Mouse (Mus musculus): ENCODE data around the gene Nudt14. TPM values are rescaled to one million over a fixed set of nuclear protein-coding genes. Genes with fewer than 3 reads are reported as not detected.

The Nudt14 gene
- 10 to 100 TPM in 3 of 4 experiments, 1 to 10 TPM in 1; 9.7 to 12.1 (median 11.1) TPM for total RNA-seq (2022)

DNA sequence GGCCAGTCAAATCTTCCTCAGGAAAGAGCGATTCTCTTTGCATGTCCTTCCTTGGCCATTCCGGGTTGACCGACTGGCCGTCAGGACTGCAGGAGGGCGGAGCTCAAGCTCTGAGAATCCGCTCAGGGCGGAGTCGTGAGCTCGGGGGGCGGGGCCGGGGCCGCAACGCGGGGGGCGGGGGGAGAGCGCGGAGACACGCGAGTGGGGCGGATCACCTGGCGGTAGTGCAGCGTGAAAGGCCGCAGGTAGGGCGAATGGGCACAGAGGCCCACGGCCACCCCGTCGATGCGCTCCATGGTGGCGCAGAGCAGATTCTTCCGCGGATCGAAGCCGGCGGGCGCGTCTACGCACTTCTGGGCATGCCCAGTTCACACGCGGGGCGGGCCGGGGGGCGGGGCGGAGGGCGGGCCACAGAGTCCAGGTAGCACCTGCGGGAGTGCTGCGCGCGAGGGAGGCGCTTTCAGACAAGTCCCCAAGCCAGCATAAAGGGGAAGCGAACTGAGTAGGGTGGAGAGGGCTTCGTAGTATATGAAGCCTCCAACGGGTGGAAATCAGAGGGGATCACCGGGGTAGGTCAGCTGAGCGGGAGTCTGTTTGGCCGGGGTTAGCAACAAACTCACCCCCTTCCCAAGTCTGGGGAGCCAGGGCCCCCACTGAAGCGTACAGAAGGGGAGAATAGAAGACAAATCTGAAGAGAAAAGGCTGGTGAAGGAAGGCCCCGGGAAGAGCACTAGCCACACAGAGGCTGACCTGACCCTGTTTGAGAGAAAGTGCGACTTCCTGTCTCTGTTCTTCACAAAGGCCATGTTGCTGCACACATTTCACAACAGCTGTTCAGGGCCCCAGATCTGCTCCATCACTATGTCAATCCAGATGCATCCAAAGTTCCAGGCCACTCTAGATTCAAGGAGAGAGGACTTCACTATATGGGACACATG is at the start of gene Nudt14:
Gene Nudt14 (minus strand): TSS at position 349 of the 938 bp plus-strand sequence.
- DNase-seq (ENCODE audit: low spot score in 2 of 2): peak in 1 of 2 experiments; percentile 54

DNA sequence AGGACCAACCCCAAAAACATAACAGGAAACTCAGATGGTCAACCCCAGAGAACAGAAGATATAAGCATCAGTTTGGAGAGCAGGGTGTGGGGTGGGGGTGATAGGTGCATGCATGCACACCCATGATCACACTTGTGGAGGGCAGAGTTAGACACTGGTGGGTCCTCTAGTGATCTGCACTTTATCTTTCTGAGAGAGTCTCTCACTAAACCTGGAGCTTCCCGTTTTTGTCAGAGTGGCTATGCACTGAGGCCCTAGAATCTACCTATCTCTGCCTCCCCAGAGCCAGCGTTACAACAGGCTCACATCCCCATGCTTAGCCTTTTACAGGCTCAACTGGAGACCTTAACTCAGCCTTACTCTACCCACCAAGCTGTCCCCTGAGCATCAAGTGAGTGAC is 49.5 kb upstream of the Nudt14 start:
- no peak for DNase-seq (ENCODE audit: low spot score in 2 of 2)

DNA sequence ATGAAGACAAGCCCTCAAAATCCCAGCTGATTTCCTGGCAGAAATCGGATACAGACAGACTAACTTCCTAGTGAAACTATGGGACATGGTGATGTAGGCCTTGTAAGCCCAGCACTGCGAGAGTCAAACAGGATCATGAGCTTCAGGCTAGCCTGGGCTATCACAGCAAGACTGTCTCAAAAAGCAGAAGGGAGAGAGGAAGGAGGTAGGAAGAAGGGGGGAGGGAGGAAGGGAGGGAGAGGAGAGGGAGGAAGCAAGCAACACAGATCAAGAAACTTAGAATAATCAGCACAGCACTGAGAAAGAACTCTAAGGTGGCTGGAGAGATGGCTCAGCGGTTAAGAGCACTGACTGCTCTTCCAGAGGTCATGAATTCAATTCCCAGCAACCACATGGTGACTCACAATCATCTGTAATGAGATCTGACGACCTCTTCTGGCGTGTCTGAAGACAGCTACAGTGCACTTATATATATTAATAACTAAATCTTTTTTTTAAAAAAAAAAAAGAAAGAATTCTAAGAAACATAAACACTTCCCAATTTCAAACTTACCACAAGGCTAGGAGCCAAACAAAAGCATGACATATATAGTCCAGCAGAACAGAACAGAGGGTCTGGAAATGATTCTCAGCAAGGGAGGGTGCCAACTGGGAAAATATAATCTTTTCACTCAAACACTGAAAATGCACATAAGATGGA is 48.9 kb upstream of the Nudt14 start:
- no peak for DNase-seq (ENCODE audit: low spot score in 2 of 2)

DNA sequence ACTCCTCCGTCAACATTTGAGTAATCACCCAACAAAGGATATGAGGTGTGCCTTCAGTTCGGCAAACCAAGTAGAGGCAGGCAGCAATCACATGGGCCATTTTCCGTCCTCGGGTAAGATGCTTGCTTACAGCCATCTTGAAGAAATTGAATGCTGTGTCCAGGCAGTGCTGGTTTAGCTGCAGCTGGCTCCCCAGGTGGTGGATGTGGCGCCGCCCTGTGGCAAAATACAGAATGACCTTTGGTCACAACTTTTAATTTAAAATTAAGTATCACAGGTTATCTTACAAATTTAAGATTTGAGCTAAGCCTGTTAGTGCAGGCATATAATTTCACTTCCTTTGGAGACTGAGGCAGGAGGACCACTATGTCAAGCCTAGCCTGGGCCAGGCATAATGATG is 46.0 kb upstream of the Nudt14 start:
- no peak for DNase-seq (ENCODE audit: low spot score in 2 of 2)

DNA sequence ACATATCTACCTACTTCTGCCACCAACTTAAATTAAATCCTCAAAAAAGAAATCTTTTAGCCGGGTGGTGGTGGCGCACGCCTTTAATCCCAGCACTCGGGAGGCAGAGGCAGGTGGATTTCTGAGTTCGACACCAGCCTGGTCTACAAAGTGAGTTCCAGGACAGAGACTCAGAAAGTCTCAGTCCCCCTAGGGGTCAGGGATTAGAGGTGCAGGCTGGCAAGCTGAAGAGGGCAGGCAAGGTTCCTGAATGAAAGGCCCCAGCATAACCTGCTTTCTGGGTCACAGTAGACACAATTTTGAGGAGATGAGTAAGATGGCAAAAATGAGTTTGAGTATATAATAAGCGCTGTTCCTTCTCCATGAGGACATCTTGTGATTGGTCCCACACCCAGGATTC is 43.4 kb upstream of the Nudt14 start:
- DNase-seq (ENCODE audit: low spot score in 2 of 2): no peak

DNA sequence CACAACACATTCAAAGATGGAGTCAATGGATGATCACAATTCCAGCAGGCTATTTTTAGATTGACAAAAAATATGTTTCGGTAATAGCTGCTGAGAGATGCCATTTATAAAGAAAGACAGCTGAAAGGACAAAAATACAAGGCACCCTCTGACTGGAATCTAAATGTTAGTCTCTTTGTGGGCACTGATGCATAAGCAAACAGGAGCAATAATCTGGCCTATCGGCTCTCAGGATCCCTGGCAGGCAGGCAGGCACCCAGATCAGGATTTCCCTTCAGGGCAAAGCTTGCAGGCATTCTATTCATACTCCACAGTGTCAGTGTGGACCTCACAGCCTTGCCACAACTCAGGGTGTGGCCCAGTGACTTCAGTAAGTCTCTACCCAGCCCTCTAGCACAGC is 40.1 kb upstream of the Nudt14 start:
- DNase-seq (ENCODE audit: low spot score in 2 of 2): no peak

DNA sequence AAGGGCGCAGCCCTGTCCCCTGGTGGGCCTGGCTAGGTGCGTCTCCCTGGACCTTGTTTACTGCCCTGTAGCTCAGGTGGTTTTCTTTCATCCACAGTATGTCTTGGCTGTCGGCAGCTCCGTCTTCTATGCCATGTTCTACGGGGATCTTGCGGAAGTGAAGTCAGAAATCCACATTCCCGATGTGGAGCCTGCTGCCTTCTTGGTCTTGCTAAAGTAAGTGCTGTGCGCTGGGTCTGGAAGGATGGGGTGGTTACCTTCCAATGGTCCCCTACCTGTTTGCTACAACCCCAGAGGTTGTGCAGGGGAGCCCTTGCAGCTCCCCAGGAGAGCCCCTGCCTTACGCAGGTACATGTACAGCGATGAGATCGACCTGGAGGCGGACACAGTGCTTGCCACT is 35.2 kb upstream of the Nudt14 start:
- peak in 1 of 2 experiments; percentile 48 for DNase-seq (ENCODE audit: low spot score in 2 of 2)

DNA sequence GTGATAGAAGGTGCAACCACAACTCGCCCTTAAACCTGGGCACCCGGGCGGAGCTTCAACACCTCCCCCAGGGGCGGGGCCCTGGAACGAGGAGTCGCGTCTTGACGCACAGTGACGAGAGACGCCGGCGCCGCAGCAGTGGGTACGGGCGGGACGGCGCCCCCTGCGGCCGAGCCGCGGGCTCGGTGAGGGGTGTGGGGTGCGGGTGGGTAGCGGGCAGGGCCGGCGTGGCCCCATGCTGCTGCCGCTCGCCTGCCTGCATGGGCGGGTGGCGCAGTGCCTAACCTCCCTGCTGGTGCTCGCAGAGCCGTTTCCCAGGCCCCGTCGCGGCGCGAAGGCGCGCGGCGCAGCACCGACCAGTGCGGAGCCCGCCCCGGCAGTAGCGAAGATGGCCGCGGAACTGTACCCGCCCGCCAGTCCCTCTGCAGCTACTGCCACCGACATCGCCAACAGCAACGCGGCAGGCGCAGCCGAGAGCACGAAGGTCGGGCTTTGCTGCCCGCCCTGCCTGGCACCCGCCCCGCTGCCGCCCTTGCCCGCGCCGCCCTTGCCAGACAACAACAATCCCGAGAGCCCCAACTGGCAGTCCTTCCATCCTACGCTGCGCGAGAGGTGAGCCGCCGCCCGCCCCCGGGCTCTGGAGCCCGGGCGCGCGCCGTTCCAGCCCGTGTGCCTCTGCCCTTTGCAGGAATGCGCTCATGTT is 34.6 kb upstream of the Nudt14 start, which contains the start of gene Btbd6:
Gene Btbd6 (plus strand): TSS at position 112 of the 703 bp plus-strand sequence.
- peak; percentile 84 to 85 for DNase-seq (ENCODE audit: low spot score in 2 of 2)

DNA sequence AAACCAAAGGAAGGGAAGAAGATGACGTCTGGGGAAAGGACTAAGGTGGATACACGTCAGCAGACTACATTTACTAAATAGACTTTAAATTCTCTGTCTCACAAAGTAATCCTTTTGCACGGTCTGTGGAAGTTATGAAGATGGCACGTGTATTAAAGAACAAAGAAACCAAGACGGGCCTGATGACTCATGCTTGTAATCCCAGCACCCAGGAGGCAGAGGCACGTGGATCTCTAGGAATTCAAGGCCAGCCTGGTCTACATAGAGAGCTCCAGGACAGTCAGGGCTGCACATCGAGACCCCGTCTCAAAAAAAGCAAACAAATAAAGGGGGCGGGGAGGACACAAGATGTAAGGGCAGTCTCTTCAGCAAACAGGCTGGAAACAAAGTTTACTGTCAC is 32.8 kb upstream of the Nudt14 start:
- no peak for DNase-seq (ENCODE audit: low spot score in 2 of 2)

DNA sequence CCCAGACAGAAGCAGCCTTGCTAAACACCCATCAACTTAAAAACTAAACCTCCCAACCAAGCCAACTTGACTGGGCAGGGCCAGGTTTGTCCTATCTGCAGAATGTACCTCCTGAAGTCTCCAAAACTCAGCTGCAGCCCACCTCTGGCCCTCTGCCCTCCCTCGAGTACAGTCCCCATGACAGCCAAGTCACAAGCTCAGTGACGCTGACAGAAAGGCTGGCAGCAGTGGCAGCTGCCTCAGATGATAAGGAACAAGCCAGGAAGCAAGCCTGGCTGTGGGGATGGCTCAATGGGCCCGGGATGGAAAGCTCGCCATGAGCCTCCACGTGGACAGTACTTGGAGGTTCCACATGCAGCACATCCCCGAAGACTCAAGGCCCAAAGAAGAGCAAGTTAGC is 27.7 kb upstream of the Nudt14 start:
- no peak for DNase-seq (ENCODE audit: low spot score in 2 of 2)

DNA sequence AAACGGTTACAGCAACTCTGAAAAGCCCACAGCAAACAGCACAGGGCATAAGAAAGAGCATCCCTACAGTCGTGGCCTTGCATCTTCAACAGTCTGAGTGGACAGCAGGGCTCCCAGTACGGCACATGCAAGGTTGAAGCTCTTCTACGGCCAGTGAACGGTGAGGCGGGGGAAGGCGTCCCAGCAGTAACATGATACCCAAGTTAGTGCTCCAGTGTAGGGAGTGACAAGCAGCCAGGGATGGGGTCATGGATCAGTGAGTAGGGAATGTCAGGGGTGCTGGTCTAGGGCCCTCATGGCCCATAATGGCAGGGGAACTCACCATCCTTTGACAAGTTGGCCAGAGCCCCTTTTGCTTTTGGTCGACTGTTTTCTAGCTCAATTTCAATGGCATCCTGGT is 27.0 kb upstream of the Nudt14 start:
- no peak for DNase-seq (ENCODE audit: low spot score in 2 of 2)

DNA sequence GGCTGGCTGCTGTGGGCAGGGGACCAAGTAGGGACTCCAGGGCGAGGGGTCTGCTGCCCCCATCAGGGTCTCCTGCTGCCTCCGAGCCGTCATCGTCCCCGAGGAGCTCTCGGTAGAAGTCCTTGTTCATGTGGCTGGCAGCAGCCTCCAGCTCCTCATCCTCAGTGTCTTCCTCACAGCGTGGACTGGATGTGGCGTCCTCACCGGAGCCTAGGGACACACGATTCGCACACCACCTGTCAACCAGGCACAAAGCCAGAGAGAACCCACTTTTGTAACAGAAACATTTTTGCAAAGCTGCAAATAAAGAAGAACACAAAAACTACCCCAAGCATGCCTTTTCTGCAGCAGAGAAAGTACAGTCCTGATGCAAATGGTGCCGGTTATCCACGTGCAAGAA is 23.9 kb upstream of the Nudt14 start:
- DNase-seq (ENCODE audit: low spot score in 2 of 2): no peak

DNA sequence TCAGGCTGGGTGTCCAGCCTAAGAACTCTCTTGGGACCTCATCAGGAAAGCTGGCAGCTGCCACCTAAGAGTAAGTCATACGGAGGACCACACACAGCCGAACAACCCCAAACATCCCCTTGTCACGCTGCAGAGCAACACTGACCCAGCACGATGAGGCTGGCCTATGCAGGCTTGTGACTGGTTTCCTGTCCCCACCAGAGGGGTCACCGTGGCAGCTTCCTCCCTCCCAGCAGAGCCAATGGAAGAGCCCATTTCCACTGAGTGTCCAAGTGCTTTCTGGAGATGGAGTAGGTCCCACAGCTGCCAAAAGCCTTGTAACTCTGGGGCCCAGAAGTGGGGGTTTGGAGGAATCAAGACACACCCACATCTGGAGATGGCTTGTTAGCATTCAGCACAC is 19.9 kb upstream of the Nudt14 start:
- no peak for DNase-seq (ENCODE audit: low spot score in 2 of 2)

DNA sequence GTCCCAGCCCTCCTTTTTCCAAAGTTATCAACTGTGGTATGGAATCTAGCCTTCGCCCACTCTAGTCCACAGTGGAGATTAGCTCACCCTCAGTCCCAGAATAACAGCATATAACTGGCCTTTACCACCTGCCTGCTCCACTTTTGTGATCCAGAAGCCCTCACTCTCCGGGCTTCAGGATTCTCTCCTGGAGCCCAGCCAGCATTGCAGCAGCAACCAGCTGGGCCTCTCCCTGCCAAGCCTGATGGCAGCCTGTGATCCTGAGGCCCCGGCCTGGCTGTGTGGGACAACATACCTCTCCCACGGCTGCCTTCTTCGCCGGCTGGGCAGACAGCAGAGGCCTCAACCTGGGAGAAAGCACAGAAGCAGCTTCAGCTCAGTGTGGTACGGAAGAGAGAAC is 19.5 kb upstream of the Nudt14 start:
- DNase-seq (ENCODE audit: low spot score in 2 of 2): no peak

DNA sequence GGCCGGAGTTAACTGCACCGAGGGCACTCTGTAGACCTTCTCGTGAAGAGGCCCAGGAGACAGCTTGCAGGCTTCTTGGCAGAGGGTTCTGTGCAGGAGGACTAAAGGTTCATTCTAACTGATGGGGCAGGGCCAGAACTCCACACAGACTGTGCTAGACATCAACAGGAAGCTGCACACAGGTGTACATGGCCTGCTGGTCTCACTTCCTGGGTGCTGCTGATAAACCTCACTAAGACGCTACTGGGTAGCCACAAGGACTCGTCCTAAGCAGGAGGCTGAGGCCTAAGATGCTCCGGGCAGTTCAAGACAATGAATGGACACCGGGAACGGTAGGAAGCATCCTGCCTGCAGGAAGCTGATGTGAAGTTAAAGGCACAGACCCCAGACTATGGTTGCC is 17.5 kb upstream of the Nudt14 start:
- no peak for DNase-seq (ENCODE audit: low spot score in 2 of 2)

DNA sequence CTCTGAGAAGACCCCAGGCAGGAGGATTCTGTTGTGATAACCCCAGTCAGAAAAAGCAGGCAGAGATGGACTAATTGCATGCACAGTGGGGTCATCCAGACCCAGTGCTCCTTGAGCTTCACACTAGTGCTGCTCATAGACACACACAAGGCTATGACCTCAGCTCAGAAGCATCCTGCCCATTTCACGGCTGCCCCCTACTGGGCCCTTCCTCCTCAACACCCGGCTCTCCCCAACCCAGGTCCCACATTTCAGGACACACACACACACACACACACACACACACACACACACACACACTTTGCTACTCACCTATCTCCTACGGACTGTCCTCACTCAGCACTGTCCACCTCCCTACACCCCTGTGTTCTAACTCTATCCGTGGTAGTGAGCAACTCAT is 16.4 kb upstream of the Nudt14 start:
- no peak for DNase-seq (ENCODE audit: low spot score in 2 of 2)

DNA sequence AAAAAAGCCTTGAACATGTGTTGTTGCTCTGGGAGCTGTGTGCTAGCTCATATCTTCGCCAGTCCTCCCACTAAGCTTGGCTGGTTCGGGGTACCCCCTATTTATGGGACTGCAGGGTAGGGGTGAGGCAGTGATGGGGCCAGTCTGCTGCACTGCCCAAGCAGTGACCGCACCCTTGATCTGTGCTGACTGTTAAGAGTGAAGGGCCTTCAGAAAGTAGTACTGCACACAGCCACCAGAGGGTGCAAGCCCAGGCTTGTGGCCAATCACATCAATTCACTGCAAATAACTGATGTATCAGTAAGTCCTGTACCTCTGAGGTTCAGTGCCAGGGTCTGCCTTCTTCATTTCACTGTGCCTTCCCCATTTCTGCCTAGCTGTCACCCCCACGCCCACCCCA is 13.9 kb upstream of the Nudt14 start:
- DNase-seq (ENCODE audit: low spot score in 2 of 2): peak in 1 of 2 experiments; percentile 84

DNA sequence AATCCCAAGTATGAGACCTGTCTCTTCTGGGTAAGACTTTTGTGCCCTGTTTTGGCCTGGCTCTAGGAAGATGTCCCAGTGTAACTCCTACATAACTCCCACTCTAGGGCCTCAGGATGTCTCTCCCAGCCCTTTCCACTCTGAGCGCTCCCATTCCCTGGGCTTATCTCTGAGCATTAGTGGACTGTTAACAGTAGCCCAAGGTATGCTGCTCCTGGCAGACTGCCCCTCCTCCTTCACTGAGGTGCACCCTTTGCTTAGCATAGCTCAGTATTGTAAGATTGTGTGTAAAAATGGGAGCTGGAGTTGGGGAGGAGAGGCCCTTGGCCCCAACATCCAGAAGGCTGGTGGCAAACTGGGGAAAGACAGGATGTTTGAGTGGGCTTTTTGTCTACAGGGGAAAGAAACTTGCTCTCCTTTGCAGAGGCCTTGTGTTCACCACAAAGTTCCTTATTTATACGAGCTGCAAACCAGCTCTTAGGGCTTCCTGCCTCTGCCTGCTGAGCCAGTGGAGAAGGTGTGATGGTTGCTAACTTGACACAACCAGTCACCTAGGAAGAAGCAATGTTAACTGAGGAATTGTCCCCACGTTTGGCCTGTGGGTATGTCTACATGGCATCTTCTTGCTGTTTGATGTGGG is 11.1 kb upstream of the Nudt14 start:
- no peak for DNase-seq (ENCODE audit: low spot score in 2 of 2)

DNA sequence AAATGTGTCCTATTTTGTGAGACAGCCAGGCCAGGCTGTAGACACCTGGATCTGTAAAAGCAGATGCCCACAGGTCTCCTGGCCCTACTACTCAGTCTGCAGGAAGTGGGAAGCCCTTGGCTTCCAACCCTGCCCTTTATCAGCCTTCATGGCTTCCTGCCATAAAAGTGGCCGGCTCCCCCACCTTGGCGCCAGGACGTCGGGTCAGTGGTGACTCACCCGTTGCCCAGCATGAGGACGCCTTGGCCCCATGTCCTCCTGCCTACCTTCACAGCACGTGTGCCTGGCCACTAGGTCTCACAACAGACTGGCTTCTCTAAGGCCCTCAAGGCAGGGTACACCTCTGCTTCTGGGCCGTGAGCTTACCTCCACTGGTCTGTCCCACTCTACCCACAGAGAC is 10.5 kb upstream of the Nudt14 start:
- no peak for DNase-seq (ENCODE audit: low spot score in 2 of 2)

DNA sequence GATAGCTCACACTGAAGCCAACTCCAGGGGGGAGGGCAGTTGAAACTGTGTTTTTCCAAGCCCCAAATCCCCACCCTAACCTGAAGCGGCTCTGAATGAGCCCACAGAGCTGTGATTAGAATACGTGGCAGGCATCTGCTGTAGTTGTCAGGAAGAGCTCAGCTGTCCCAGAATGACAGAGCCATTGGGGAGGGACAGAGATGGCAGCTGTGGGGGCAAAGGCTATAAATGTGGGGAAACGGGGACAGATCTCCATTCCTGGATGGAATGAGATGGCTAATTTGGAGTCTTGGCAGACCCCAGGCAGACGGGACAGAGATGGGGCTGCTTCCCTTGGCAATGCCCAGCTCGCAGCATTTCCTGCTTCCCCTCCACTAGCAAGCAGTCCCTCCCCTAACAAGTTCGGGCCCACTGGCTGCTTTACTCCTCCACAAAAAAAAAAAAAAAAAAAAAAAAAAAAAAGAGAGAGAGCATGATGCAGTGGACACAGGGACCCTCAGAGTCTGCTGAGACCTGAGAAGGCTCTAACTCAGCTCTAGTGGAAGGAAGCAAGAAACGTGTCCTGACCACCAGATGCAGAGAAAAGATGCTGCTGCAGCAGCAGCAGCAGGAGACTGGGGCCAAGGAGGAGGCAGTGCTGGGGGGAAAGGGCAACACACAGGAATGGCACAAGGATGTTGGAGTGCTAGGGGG is 9.4 kb upstream of the Nudt14 start:
- DNase-seq (ENCODE audit: low spot score in 2 of 2): no peak

DNA sequence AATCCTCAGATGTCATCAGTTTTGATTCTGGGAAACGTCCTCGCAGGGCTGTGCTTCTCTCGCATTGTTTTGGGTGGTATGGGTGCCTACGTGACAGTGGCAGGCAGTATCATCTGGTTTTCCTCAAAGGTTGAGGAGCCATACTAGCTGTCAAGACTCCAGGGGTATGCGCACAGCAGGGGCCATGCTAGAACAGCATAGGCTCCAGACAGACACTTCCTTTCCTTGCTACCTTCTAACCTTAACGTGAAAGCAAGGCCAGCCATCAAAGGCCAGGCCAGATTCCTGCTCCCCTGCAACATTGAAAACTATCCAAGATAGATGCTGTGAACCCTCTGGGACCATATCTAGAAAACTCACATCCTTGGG is 8.8 kb upstream of the Nudt14 start:
- DNase-seq (ENCODE audit: low spot score in 2 of 2): no peak
